Mouse (Mus musculus): Measurements from ENCODE around the gene Rpp25l. TPM values are rescaled to one million over a fixed set of nuclear protein-coding genes. Genes with fewer than 3 reads are reported as not detected.
"Not testable (repeated sequence)": the region's sequence is repeated elsewhere in the genome, so short reads cannot be mapped to it uniquely, and the experiment has no call there.

Rpp25l gene
- total RNA-seq, 2 experiments from 2014 or later: 29.4 to 31.0 TPM

GRCm38 (mm10) chr4:41696930-41697841 is 16.1 kb downstream of the Rpp25l start, which contains the start of gene Cntfr:
TSS of gene Cntfr (minus strand) at chr4:41697089.
- not testable (repeated sequence) for H3K4me3 ChIP-seq
- TF ChIP-seq CTCF (conservative IDR thresholded peaks at IDR 0.05): peak; percentile 73
- peak; percentile 78 to 89 for DNase-seq (ENCODE audit: low spot score in 2 of 2)
- peak within 1 kb of the TSS; percentile 77; the same call in 1 of the 2 replicates for H3K27ac ChIP-seq

- not testable (repeated sequence) for H3K4me3 ChIP-seq; DNase-seq (ENCODE audit: low spot score in 2 of 2); H3K27ac ChIP-seq
Measured at GRCm38 (mm10) chr4:41696452-41696851, 16.9 kb downstream of the Rpp25l start.

GRCm38 (mm10) chr4:41695800-41696199 is 17.5 kb downstream of the Rpp25l start:
- peak overlapping the region; percentile 77; the same call in 1 of the 2 replicates for H3K27ac ChIP-seq
- not testable (repeated sequence) for H3K4me3 ChIP-seq; DNase-seq (ENCODE audit: low spot score in 2 of 2)

GRCm38 (mm10) chr4:41693511-41693910 is 19.8 kb downstream of the Rpp25l start:
- H3K4me3 ChIP-seq; H3K27ac ChIP-seq; DNase-seq (ENCODE audit: low spot score in 2 of 2): not testable (repeated sequence)

- not testable (repeated sequence) for H3K27ac ChIP-seq; DNase-seq (ENCODE audit: low spot score in 2 of 2); H3K4me3 ChIP-seq
Measured at GRCm38 (mm10) chr4:41690014-41690413, 23.3 kb downstream of the Rpp25l start.

DNA sequence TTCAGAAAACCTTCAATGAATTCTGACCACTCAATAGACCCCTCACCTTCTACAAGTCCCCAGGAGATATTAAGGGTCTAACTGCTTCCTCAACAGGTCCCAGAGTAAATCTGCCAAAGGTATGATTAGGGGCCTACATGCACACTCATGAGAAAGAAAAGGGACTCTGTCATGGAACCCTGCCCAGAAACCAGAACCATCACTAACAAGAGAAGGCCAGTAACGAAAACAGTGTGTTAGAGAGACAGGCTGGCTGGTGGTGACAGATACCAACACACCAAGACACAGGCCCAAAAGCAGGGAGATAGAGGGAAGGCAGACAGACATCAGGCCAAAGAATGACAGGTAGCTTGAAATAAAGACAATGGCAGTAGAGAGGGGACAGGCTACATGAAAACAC is 24.8 kb downstream of the Rpp25l start:
- DNase-seq (ENCODE audit: low spot score in 2 of 2); H3K4me3 ChIP-seq; H3K27ac ChIP-seq: not testable (repeated sequence)

DNA sequence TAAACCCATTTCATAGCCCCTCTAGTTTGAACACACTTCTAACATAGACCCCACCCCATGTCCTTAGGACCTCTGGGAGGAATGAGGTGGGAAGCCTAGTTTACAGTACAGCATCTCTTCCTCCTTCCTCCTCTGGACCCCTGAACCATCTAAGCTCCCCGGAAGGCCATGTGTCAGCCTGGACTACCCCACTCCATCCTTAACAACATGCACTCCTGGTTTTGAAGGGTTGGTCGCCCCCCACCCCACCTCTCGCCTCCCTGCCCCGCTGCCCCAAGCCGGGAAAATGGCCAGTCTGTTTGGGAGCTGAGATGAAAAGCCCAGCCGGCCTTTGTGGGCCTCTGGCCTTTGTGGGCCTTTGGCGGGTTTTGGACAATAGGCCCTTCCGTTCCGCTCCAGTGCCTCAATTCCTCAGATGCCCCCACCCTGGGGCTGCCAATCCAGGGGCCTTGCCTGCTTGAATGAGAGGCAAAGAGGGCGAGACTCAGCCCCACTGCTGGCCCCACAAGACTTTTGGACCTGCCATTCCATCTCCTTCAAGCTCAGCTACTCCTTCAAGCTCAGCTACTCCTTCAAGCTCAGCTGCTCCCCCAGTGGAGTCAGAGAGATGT is 27.3 kb downstream of the Rpp25l start:
- H3K27ac ChIP-seq; DNase-seq (ENCODE audit: low spot score in 2 of 2); H3K4me3 ChIP-seq: not testable (repeated sequence)

GRCm38 (mm10) chr4:41684931-41685453 is 28.3 kb downstream of the Rpp25l start:
- H3K27ac ChIP-seq: peak overlapping the region; percentile 57; the same call in 1 of the 2 replicates
- not testable (repeated sequence) for DNase-seq (ENCODE audit: low spot score in 2 of 2); H3K4me3 ChIP-seq

DNA sequence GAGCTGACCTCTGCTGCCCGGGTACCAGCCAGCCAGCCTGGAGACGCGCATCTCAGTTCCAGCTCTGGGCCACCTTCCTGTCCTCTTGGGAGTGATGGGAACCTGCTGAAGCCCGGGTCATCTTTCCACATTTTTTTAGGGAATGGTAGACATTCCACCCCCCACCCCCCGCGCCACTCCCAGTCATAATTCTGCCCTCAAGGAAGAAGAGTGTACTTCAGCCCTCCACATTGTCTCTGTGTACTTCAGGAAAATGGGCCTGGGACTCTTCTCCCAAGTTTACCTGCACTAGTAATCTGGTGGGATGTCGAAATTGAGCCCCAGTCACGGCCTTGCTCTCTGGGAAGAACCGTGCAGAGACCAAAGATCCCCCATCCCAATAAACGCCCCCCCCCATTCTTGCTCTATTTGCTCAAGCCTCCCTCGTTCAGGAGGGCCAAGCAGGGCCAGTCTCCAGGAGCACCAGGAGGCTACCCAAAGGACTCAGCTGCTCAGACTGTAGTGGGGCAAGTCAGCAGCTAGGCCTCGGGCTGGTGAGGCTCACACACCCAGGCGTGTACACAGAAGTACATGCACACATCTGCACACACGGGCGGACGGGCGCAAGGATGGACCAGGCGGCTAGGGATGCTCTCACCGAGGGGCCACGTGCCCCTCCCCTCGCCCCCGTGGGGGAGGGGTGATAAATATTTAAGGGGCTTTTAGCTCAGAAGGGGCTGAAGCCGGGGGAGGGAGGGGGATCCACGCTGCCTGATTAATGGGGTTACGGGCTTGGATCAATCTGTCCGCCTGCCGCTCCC is 29.0 kb downstream of the Rpp25l start:
- Histone ChIP-seq H3K27ac (peak overlapping the region; percentile 59), H3K4me3 (0 out of 2 replicates have a peak overlapping the region, but pooled peaks have one; percentile 27)

DNA sequence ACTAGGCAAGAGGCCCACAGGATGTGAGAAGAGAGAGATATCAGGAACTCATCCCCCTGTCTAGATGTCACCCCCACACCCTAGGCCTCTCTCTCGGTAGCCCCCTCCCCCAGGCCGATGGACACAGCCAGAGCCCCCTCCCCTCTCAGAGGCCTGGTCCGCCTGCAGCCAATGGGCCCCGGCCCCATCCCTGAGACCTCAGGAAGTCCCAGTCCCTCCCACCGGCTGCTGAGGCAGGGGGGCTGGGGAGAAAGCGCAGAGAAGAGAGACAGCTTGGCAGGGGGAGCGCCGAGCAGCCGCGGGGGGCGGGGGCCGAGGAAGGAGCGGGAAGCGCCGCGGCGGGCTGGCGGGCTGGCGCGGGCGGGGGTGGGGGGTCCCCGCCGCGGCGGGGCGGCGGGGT is 30.0 kb downstream of the Rpp25l start:
- DNase-seq (ENCODE audit: low spot score in 2 of 2); H3K4me3 ChIP-seq; H3K27ac ChIP-seq: not testable (repeated sequence)

More for the DNA sequence above, 29.0 kb downstream of the Rpp25l start:
- DNase-seq (ENCODE audit: low spot score in 2 of 2): not testable (repeated sequence)

DNA sequence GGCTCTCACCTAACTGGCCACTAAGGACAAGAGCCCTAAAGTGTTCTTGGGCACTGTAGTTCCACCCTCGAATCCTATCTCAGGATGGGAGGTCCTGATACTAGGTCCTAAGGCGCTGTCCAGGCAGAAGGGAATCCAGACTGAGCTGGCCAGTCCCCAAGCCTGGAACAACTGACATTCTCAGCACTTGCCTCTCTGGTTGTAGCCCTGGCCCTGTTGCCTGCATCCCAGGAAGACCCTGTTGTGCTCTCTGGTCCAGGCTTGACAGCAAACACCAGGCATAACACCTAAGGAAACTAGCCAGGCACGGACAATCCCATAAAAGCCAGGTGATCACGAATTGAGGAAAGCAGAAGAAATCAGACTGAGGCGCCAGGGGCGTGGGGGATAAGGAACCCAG is 30.5 kb downstream of the Rpp25l start:
- no peak for DNase-seq (ENCODE audit: low spot score in 2 of 2)
- Histone ChIP-seq H3K27ac (no peak overlapping the region; the same call in 1 of the 2 replicates), H3K4me3 (no peak overlapping the region)
- no peak for TF ChIP-seq CTCF (conservative IDR thresholded peaks at IDR 0.05)

DNA sequence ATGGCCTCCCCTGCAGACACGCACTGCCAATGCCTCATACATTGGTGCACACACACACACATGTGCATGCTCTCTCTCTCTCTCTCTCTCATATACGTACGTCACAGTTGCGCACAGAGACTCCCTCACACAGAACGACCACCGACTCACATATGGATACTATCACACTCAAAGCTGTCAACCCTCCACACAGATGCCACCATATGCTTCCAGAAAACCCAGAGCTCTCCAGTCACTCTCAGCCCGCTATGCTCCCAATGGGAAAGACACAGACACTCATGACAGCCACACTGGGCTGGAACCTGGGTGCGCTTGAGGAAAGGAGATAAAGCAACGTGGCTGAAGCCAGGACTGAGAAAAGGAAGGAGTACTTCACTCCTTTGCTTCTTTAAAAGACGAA is 31.4 kb downstream of the Rpp25l start:
- H3K27ac ChIP-seq: no peak overlapping the region; the same call in 1 of the 2 replicates
- no peak for TF ChIP-seq CTCF (conservative IDR thresholded peaks at IDR 0.05)
- H3K4me3 ChIP-seq: no peak overlapping the region
- DNase-seq (ENCODE audit: low spot score in 2 of 2): no peak

DNA sequence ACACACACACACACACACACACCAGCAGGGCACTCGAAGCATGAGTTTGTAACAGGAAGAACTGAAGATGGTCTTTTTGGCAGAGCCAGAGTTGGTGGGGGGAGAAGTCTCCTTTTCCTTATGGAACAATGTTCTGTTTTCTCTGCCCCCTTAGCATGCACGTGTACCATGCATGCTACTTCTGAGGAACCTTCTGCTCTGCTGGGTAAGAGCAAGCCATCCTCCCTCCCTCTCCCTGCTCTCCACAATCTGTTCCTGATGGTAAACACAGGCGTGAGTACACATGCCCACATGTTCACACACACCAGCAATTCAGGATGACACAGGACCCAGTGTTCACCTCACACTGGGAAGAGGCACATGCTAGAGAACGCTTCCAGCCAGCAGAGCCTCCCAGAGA is 32.2 kb downstream of the Rpp25l start:
- H3K27ac ChIP-seq: no peak overlapping the region
- H3K4me3 ChIP-seq: no peak overlapping the region
- no peak for TF ChIP-seq CTCF (conservative IDR thresholded peaks at IDR 0.05)
- DNase-seq (ENCODE audit: low spot score in 2 of 2): peak; percentile 51 to 58

All from layer of hippocampus, adult 2 months (tissue).